Mouse (Mus musculus): ENCODE data around the gene Far1. TPM values are rescaled to one million over a fixed set of nuclear protein-coding genes. Genes with fewer than 3 reads are reported as not detected.

Far1 gene
- polyA plus RNA-seq, 1 experiment = 17.9 TPM

- H3K27me3 ChIP-seq (ENCODE audit: control insufficient read depth, insufficient read depth, low read length) = no peaks in the 10 kb centered on the region
- H3K4me1 ChIP-seq (ENCODE audit: control insufficient read depth, insufficient read depth, low read length) = no peaks in the 10 kb centered on the region
- H3K4me3 ChIP-seq (ENCODE audit: control insufficient read depth, low read depth, low read length) = no peak overlapping the region
- TF ChIP-seq CTCF (IDR thresholded peaks at IDR 0.05; ENCODE audit: control insufficient read depth, insufficient read depth, insufficient replicate concordance, low read depth, low read length) (no peak), POLR2A (IDR thresholded peaks at IDR 0.05; ENCODE audit: control insufficient read depth, low read depth, low read length) (no peak)
- no peaks in the 10 kb centered on the region for H3K36me3 ChIP-seq (ENCODE audit: control insufficient read depth, insufficient read depth, low read length)
- H3K27ac ChIP-seq (ENCODE audit: control insufficient read depth, insufficient read depth, low read depth, low read length) = no peak overlapping the region
Measured at GRCm38 (mm10) chr7:113566892-113567291, 53.3 kb downstream of the Far1 start.

- no peak overlapping the region for H3K27ac ChIP-seq (ENCODE audit: control insufficient read depth, insufficient read depth, low read depth, low read length)
- TF ChIP-seq POLR2A (IDR thresholded peaks at IDR 0.05; ENCODE audit: control insufficient read depth, low read depth, low read length) = no peak
- no peak for TF ChIP-seq CTCF (IDR thresholded peaks at IDR 0.05; ENCODE audit: control insufficient read depth, insufficient read depth, insufficient replicate concordance, low read depth, low read length)
- H3K4me3 ChIP-seq (ENCODE audit: control insufficient read depth, low read depth, low read length) = no peak overlapping the region
Measured at GRCm38 (mm10) chr7:113571121-113571520, 57.5 kb downstream of the Far1 start.

GRCm38 (mm10) chr7:113572741-113573140, 59.1 kb downstream of the Far1 start:
- Histone ChIP-seq H3K36me3 (ENCODE audit: control insufficient read depth, insufficient read depth, low read length) (no peaks in the 10 kb centered on the region), H3K27ac (ENCODE audit: control insufficient read depth, insufficient read depth, low read depth, low read length) (no peak overlapping the region), H3K4me1 (ENCODE audit: control insufficient read depth, insufficient read depth, low read length) (no peaks in the 10 kb centered on the region), H3K27me3 (ENCODE audit: control insufficient read depth, insufficient read depth, low read length) (no peaks in the 10 kb centered on the region), H3K4me3 (ENCODE audit: control insufficient read depth, low read depth, low read length) (no peak overlapping the region)
- TF ChIP-seq CTCF (IDR thresholded peaks at IDR 0.05; ENCODE audit: control insufficient read depth, insufficient read depth, insufficient replicate concordance, low read depth, low read length) (no peak), POLR2A (IDR thresholded peaks at IDR 0.05; ENCODE audit: control insufficient read depth, low read depth, low read length) (no peak)

More at GRCm38 (mm10) chr7:113571121-113571520, 57.5 kb downstream of the Far1 start:
- H3K27me3 ChIP-seq (ENCODE audit: control insufficient read depth, insufficient read depth, low read length) = no peaks in the 10 kb centered on the region
- H3K4me1 ChIP-seq (ENCODE audit: control insufficient read depth, insufficient read depth, low read length) = no peaks in the 10 kb centered on the region
- no peaks in the 10 kb centered on the region for H3K36me3 ChIP-seq (ENCODE audit: control insufficient read depth, insufficient read depth, low read length)

GRCm38 (mm10) chr7:113582111-113582510, 68.5 kb downstream of the Far1 start:
- no peaks in the 10 kb centered on the region for H3K4me1 ChIP-seq (ENCODE audit: control insufficient read depth, insufficient read depth, low read length)
- no peak overlapping the region for H3K27ac ChIP-seq (ENCODE audit: control insufficient read depth, insufficient read depth, low read depth, low read length)
- TF ChIP-seq POLR2A (IDR thresholded peaks at IDR 0.05; ENCODE audit: control insufficient read depth, low read depth, low read length) (no peak), CTCF (IDR thresholded peaks at IDR 0.05; ENCODE audit: control insufficient read depth, insufficient read depth, insufficient replicate concordance, low read depth, low read length) (no peak)
- no peaks in the 10 kb centered on the region for H3K36me3 ChIP-seq (ENCODE audit: control insufficient read depth, insufficient read depth, low read length)
- no peak overlapping the region for H3K4me3 ChIP-seq (ENCODE audit: control insufficient read depth, low read depth, low read length)
- no peaks in the 10 kb centered on the region for H3K27me3 ChIP-seq (ENCODE audit: control insufficient read depth, insufficient read depth, low read length)

- TF ChIP-seq POLR2A (IDR thresholded peaks at IDR 0.05; ENCODE audit: control insufficient read depth, low read depth, low read length) (no peak), CTCF (IDR thresholded peaks at IDR 0.05; ENCODE audit: control insufficient read depth, insufficient read depth, insufficient replicate concordance, low read depth, low read length) (no peak)
- Histone ChIP-seq H3K4me3 (ENCODE audit: control insufficient read depth, low read depth, low read length) (no peak overlapping the region), H3K27me3 (ENCODE audit: control insufficient read depth, insufficient read depth, low read length) (no peaks in the 10 kb centered on the region), H3K36me3 (ENCODE audit: control insufficient read depth, insufficient read depth, low read length) (no peaks in the 10 kb centered on the region), H3K4me1 (ENCODE audit: control insufficient read depth, insufficient read depth, low read length) (no peaks in the 10 kb centered on the region), H3K27ac (ENCODE audit: control insufficient read depth, insufficient read depth, low read depth, low read length) (no peak overlapping the region)
Measured at GRCm38 (mm10) chr7:113589211-113589610, 75.6 kb downstream of the Far1 start.

GRCm38 (mm10) chr7:113590330-113590729, 76.7 kb downstream of the Far1 start:
- Histone ChIP-seq H3K27me3 (ENCODE audit: control insufficient read depth, insufficient read depth, low read length) (no peaks in the 10 kb centered on the region), H3K4me1 (ENCODE audit: control insufficient read depth, insufficient read depth, low read length) (no peaks in the 10 kb centered on the region), H3K36me3 (ENCODE audit: control insufficient read depth, insufficient read depth, low read length) (no peaks in the 10 kb centered on the region), H3K27ac (ENCODE audit: control insufficient read depth, insufficient read depth, low read depth, low read length) (no peak overlapping the region), H3K4me3 (ENCODE audit: control insufficient read depth, low read depth, low read length) (no peak overlapping the region)
- no peak for TF ChIP-seq CTCF (IDR thresholded peaks at IDR 0.05; ENCODE audit: control insufficient read depth, insufficient read depth, insufficient replicate concordance, low read depth, low read length)
- no peak for TF ChIP-seq POLR2A (IDR thresholded peaks at IDR 0.05; ENCODE audit: control insufficient read depth, low read depth, low read length)

GRCm38 (mm10) chr7:113591084-113591483, 77.5 kb downstream of the Far1 start:
- Histone ChIP-seq H3K4me3 (ENCODE audit: control insufficient read depth, low read depth, low read length) (no peak overlapping the region), H3K27me3 (ENCODE audit: control insufficient read depth, insufficient read depth, low read length) (no peaks in the 10 kb centered on the region), H3K4me1 (ENCODE audit: control insufficient read depth, insufficient read depth, low read length) (no peaks in the 10 kb centered on the region), H3K36me3 (ENCODE audit: control insufficient read depth, insufficient read depth, low read length) (no peaks in the 10 kb centered on the region), H3K27ac (ENCODE audit: control insufficient read depth, insufficient read depth, low read depth, low read length) (no peak overlapping the region)
- no peak for TF ChIP-seq CTCF (IDR thresholded peaks at IDR 0.05; ENCODE audit: control insufficient read depth, insufficient read depth, insufficient replicate concordance, low read depth, low read length)
- no peak for TF ChIP-seq POLR2A (IDR thresholded peaks at IDR 0.05; ENCODE audit: control insufficient read depth, low read depth, low read length)
